Mouse (Mus musculus): Measurements from ENCODE around the gene Gpn3. TPM values are rescaled to one million over a fixed set of nuclear protein-coding genes. Genes with fewer than 3 reads are reported as not detected.

Gpn3 gene
- polyA plus RNA-seq (2015; fragmentation: Nextera tagmentation; extraction: Ambion mirVana): 50.8 and 51.8 TPM in 2 replicates

DNA sequence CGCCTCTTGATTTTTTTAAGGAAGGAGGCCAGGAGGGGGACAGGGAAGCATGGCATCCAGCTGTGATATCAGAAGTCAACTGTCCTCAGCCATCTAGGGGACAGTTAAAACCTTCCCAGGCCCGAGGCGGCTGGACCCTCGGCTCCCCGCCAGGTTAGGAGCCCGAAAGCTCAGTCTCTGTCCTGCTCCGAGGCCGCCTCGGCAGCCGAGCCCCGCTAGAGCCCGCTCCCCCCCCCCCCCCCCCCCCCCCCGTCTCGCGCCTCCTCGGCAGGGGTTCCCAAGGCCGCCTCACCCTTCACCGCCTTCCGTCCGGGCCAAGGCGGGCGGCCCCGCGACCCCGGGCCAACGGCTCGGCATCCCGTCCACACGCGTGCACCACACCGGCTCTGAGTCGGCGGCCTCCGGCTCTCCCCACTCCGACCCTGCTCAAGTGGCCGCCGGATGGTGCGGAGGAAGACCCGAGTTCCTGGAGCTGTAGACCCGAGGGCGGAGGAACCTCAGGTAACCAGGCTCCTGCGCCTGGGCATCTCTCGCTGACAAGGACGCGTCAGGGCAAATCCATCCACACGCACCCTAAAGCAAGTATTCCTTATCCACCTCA, at the start of gene Gpn3:
Gene Gpn3 (plus strand): TSS at position 286 of the 601 bp plus-strand sequence.
- Histone ChIP-seq H3K4me3 (replicated peaks) (peak within 1 kb of the TSS; percentile 83), H3K9ac (replicated peaks) (peak within 1 kb of the TSS; percentile 89), H3K36me3 (peaks cover 51% of the 10 kb centered on the region), H3K9me3 (no peaks in the 10 kb centered on the region), H3K27me3 (no peaks in the 10 kb centered on the region), H3K27ac (peak within 1 kb of the TSS; percentile 97), H3K4me1 (replicated peaks) (peaks cover 31% of the 10 kb centered on the region), H3K4me2 (replicated peaks) (peak within 1 kb of the TSS; percentile 77)
- ATAC-seq: peak; percentile 87
- under 1% methylated on average over 35 of the region's 46 CpGs for WGBS

DNA sequence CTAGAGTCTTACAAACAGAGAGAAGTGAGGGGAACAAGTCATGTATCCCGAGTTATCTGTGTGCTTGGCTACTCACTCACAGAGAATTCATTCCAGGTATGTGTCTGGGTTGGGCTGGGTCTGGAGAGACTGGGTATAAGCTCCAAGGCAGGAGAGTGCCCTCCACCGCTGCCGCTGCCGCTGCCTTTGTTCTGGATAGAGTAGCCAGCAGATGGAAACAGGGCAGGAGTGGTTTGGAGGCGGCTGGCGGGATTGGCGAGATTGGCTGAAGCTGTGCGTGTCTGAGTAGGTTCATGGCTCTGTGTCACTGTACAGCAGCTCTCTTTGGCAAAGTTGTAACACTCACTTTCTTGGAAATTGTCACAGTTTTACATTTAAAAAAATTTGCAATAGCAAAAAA, 48.2 kb upstream of the Gpn3 start:
- Histone ChIP-seq H3K4me3 (replicated peaks) (no peak overlapping the region), H3K27ac (no peak overlapping the region), H3K9me3 (no peaks in the 10 kb centered on the region), H3K36me3 (peaks cover 60% of the 10 kb centered on the region), H3K4me1 (replicated peaks) (no peaks in the 10 kb centered on the region), H3K4me2 (replicated peaks) (no peak overlapping the region), H3K9ac (replicated peaks) (no peak overlapping the region), H3K27me3 (no peaks in the 10 kb centered on the region)
- 56% methylated on average over 8 of the region's 8 CpGs for WGBS
- no peak for ATAC-seq

DNA sequence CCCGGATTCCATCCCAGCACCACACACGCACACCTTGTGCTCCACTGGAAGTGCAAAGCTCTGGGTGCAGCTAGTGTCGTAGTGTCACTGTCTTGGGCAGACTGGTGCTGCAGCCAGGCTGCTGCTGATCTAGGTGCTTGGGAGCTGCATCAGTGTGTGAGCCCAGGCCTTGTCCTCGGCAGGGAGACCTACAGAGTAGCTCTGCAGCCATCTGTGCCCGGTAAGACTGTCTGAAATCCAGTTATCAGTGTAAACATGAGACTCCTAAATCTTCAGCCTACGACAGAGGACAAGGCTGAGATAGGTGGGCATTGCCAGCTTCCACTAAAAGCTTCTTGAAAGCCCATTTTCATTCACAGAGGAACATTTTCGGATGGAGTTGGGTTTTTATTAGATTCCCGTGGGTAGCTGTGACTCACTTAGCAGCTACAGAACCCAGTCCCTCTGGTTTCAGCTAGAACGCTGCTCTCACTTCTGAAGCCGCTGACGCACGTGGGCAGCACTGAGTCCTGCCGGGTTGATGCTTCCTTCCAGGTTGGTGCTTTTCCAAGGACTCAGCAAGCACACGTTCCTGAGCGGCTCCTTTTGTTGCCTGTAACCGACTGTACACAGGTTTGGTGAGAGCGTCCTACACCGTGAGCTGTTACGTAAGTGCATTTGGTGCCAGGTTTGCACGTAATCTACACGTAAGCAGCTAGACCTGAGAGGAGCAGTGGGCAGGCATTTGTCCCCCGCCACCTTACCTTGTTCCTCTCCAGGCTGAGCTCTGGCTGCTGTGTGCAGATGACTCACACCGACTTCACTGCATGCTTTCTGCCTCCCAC, 46.9 kb upstream of the Gpn3 start:
- Histone ChIP-seq H3K36me3 (peaks cover 55% of the 10 kb centered on the region), H3K4me3 (replicated peaks) (no peak overlapping the region), H3K9ac (replicated peaks) (no peak overlapping the region), H3K4me2 (replicated peaks) (no peak overlapping the region), H3K27ac (no peak overlapping the region), H3K9me3 (no peaks in the 10 kb centered on the region), H3K4me1 (replicated peaks) (no peaks in the 10 kb centered on the region), H3K27me3 (no peaks in the 10 kb centered on the region)
- ATAC-seq: no peak
- 88% methylated on average over 23 of the region's 23 CpGs for WGBS

DNA sequence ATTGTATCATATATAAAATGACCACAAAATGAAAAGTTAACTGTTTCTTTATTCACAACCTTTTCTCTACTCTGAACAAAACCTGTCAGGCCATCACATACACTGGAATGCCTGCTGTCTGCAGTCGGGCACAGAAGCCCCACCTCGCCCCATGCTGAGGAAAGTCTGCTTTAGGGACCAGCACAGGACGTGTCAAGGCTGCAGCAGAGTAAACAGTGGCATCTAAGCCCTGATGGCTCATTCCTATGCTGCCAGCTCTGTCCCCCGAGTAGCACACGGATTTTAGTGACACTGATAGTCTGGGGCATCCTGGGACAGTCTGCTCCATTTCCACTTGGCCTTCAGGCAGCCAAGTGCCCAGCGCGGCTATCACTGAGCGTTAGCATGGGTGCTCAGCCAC, 46.2 kb upstream of the Gpn3 start:
- Histone ChIP-seq H3K4me1 (replicated peaks) (no peaks in the 10 kb centered on the region), H3K36me3 (peaks cover 49% of the 10 kb centered on the region), H3K4me2 (replicated peaks) (no peak overlapping the region), H3K4me3 (replicated peaks) (no peak overlapping the region), H3K9me3 (no peaks in the 10 kb centered on the region), H3K9ac (replicated peaks) (no peak overlapping the region), H3K27ac (no peak overlapping the region), H3K27me3 (no peaks in the 10 kb centered on the region)
- 87% methylated on average over 8 of the region's 8 CpGs for WGBS
- ATAC-seq: no peak

DNA sequence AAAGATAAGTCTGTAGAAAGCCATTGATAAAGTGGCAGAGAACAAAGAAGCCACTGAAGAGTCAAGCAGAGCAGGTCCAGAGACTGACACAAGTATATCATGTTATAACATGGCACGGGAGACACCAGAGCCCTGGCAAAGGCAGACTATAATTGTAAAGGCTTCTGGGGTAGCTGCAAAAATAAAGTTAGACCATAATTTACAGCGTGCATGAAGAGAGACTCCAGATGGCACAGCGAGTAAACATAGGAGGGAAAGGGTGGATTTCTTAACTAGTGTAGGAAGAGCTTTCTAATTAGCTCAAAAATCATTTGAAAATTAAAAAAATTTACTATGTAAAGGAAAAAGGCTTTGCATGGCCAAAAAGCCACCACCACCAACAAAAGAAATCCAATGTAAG, 44.4 kb upstream of the Gpn3 start:
- H3K9ac ChIP-seq (replicated peaks): no peak overlapping the region
- 94% methylated on average over 3 of the region's 3 CpGs for WGBS
- H3K4me3 ChIP-seq (replicated peaks): no peak overlapping the region
- peaks cover 36% of the 10 kb centered on the region for H3K36me3 ChIP-seq
- no peak overlapping the region for H3K4me2 ChIP-seq (replicated peaks)
- H3K27ac ChIP-seq: no peak overlapping the region
- no peaks in the 10 kb centered on the region for H3K27me3 ChIP-seq
- no peak for ATAC-seq
- H3K9me3 ChIP-seq: no peaks in the 10 kb centered on the region
- H3K4me1 ChIP-seq (replicated peaks): no peaks in the 10 kb centered on the region

DNA sequence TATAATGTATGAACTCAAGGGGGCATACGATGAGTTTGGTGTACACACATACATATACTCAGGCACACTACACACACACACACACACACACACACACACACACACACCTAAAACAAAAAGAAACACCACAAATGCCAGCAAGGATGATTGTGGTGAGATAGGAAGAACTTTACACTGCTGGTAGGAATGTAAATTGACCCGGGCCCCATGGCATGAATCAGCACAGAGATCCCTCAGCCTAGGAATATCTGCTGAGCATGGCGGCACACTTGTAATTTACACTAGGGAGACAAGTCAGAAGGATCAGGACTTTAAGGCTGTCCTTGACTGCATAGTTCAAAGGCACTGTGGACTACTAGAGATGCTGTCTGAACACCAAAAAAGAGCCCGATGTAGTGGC, 41.4 kb upstream of the Gpn3 start:
- ATAC-seq: no peak
- H3K36me3 ChIP-seq: peaks cover 27% of the 10 kb centered on the region
- no peaks in the 10 kb centered on the region for H3K4me1 ChIP-seq (replicated peaks)
- H3K9ac ChIP-seq (replicated peaks): no peak overlapping the region
- H3K4me3 ChIP-seq (replicated peaks): no peak overlapping the region
- no peaks in the 10 kb centered on the region for H3K9me3 ChIP-seq
- H3K27ac ChIP-seq: no peak overlapping the region
- no peaks in the 10 kb centered on the region for H3K27me3 ChIP-seq
- 88% methylated on average over 4 of the region's 4 CpGs for WGBS
- H3K4me2 ChIP-seq (replicated peaks): no peak overlapping the region

DNA sequence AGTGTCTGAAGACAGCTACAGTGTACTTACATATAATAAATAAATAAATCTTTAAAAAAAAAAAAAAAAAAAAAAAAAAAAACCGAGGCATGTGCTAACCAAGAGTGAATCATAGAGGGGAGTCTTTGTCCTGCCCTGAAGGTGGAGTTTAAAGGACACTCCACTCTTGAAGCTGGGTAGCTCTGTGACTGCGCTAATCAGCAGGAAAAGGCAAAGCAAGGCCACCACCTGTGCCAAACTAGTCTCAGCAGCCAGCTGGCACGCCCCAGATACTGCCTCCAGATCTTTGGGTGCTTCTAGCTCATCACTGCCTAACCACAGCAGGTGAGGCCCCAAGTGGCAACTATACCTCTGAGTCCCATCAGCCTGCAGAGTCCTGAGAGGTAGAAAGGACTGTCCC, 37.0 kb upstream of the Gpn3 start:
- ATAC-seq: no peak
- Histone ChIP-seq H3K27me3 (no peaks in the 10 kb centered on the region), H3K4me3 (replicated peaks) (no peak overlapping the region), H3K27ac (no peak overlapping the region), H3K9ac (replicated peaks) (no peak overlapping the region), H3K36me3 (0 out of 2 replicates have a peak, but pooled peaks cover 2% of the 10 kb centered on the region), H3K4me2 (replicated peaks) (no peak overlapping the region), H3K4me1 (replicated peaks) (no peaks in the 10 kb centered on the region), H3K9me3 (no peaks in the 10 kb centered on the region)
- WGBS: 82% methylated on average over 3 of the region's 3 CpGs

DNA sequence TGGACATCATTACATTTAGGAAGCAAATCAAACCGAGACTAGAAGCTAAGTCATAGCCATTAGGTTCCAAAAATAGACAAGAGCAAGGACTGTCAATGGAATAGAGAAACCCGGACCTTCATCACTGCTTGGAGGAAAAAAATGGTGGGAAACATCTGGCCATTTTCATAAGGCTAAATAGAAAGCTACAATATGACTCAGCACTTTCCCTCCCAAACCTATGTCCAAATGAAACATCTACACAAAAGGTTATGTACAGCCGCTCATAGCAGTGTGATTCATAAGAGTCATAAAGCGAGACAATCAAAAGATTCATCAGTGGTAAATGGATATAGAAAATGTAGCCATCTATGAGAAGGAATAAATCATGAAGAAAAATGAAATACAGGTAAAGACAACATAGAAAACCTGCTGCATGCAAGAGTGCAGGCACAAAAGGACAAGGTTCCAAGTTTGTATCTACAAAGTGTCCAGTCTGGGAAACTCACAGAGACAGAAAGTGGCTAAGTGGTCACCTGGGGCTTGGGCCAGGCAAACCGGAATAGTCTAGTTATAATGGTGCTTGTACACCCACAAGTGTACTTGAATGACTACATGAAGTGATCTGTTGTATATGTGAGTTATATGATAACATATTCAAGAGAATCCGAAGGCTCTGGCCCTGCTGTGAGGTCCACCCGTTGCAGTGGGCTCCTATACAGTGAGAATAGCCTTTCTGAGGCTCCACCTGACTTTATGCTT, 35.0 kb upstream of the Gpn3 start:
- Histone ChIP-seq H3K27ac (no peak overlapping the region), H3K4me1 (replicated peaks) (no peaks in the 10 kb centered on the region), H3K4me3 (replicated peaks) (no peak overlapping the region), H3K9ac (replicated peaks) (no peak overlapping the region), H3K36me3 (no peaks in the 10 kb centered on the region), H3K27me3 (no peaks in the 10 kb centered on the region), H3K9me3 (no peaks in the 10 kb centered on the region), H3K4me2 (replicated peaks) (no peak overlapping the region)
- ATAC-seq: no peak
- 93% methylated on average over 7 of the region's 7 CpGs for whole genome bisulfite sequencing

DNA sequence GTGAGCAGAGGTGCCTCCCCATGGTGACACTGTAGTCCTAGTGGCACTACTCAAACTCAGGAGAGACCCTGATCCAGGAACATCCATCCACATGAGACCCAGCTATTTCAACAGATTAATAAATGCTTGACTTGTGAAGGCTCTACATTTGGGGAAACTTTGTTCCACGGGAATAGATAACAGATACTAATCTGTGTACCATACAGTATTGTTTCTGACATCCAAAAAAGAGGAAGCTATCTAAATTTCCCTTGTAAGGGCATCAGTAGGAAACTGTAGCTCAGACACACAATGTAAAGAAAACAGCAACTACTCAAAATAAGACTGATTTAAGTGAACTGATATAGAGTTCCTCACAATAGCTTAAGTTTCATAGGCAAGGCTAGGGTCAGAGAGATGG, 28.8 kb upstream of the Gpn3 start:
- 0 out of 2 replicates have a peak overlapping the region, but pooled peaks have one; percentile 24 for H3K9ac ChIP-seq (replicated peaks)
- no peak for ATAC-seq
- H3K27me3 ChIP-seq: no peaks in the 10 kb centered on the region
- no peaks in the 10 kb centered on the region for H3K36me3 ChIP-seq
- WGBS: 87% methylated on average over 1 of the region's 1 CpGs
- no peak overlapping the region for H3K4me2 ChIP-seq (replicated peaks)
- no peak overlapping the region for H3K27ac ChIP-seq
- H3K9me3 ChIP-seq: no peaks in the 10 kb centered on the region
- H3K4me3 ChIP-seq (replicated peaks): no peak overlapping the region
- no peaks in the 10 kb centered on the region for H3K4me1 ChIP-seq (replicated peaks)

DNA sequence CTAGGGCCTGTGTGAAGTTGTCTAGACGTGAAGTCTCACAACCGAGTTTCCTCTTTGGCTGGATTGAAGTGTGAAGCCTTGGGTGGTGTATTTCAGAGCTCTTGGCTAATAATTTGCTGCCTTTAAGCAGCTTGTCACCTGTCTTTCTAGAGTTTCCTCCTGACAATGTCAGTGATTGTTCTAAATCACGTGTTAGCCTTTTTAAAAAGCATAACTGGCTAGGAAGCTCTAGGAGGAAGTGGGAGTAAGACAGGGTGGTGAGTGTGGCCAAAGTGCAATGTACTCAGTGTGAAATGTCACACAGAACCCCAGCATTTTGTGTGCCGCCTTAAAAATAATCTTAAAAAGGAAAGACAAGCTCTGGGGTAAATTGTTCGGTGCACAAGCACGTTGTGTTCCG, 27.9 kb upstream of the Gpn3 start:
- no peak overlapping the region for H3K4me3 ChIP-seq (replicated peaks)
- no peak overlapping the region for H3K4me2 ChIP-seq (replicated peaks)
- H3K9ac ChIP-seq (replicated peaks): no peak overlapping the region
- no peak overlapping the region for H3K27ac ChIP-seq
- H3K36me3 ChIP-seq: no peaks in the 10 kb centered on the region
- H3K9me3 ChIP-seq: no peaks in the 10 kb centered on the region
- H3K27me3 ChIP-seq: no peaks in the 10 kb centered on the region
- H3K4me1 ChIP-seq (replicated peaks): no peaks in the 10 kb centered on the region
- no peak for ATAC-seq
- WGBS: 60% methylated on average over 7 of the region's 7 CpGs

DNA sequence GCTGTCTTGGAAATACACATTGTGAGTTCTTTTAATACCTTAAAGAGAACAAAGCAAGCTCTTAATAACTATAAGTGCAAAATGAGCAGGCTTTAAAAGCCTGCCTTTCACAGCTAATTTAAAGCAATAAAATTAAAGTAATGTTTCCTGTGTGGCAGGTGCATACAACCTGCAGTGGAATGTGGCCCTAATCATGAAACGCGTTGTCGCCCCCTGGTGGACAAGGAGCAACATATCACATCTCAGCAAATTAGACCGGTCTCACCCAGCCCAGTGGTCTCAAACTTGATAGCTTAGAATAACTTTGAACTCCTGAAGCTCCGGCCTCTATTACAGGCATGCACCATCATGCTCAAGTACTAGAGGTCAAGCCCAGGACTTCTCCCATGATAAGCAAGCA, 27.4 kb upstream of the Gpn3 start:
- H3K9ac ChIP-seq (replicated peaks): no peak overlapping the region
- no peak overlapping the region for H3K4me2 ChIP-seq (replicated peaks)
- H3K27ac ChIP-seq: no peak overlapping the region
- no peaks in the 10 kb centered on the region for H3K27me3 ChIP-seq
- no peak for ATAC-seq
- H3K4me1 ChIP-seq (replicated peaks): no peaks in the 10 kb centered on the region
- H3K4me3 ChIP-seq (replicated peaks): no peak overlapping the region
- WGBS: 12% methylated on average over 5 of the region's 5 CpGs
- no peaks in the 10 kb centered on the region for H3K9me3 ChIP-seq
- no peaks in the 10 kb centered on the region for H3K36me3 ChIP-seq

DNA sequence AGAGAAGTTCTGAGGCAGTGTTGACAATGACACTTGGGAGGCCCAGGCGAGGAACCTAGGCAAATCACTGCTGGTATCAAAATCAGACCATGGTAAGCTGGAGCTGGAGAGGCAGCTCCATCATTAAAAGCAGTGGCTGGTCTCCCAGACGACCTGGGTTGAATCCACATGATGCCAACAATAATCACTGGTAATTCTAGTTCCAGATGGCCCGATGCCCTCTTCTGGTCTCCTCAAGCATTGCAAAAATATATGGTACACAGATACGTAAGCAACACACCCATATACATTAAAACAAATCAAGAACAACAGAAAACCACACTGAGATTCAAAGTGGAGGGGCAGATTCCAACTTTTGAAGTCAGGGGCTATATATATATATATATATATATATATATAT, 25.9 kb upstream of the Gpn3 start:
- Histone ChIP-seq H3K27me3 (no peaks in the 10 kb centered on the region), H3K4me1 (replicated peaks) (no peaks in the 10 kb centered on the region), H3K9ac (replicated peaks) (no peak overlapping the region), H3K9me3 (no peaks in the 10 kb centered on the region), H3K36me3 (no peaks in the 10 kb centered on the region), H3K4me3 (replicated peaks) (no peak overlapping the region), H3K4me2 (replicated peaks) (no peak overlapping the region), H3K27ac (no peak overlapping the region)
- 81% methylated on average over 4 of the region's 4 CpGs for WGBS
- ATAC-seq: no peak
